Mouse (Mus musculus) splenic B cell, adult 2 months (primary cell): ENCODE results near the gene Aagab.

Experiments
- DNase-seq: peaks from one replicate; pipeline ENCODE4 v3.0.0-alpha.2; 2011; ENCODE audit warnings: low read depth, low spot score
- H3K27me3 ChIP-seq: 2 replicates; pipeline ENCODE4 v1.6.1; 2012; ENCODE audit warnings: mild to moderate bottlenecking, low read length, moderate library complexity, mixed read lengths; ENCODE audit not compliant: control insufficient read depth, poor library complexity, insufficient read depth, severe bottlenecking
- H3K36me3 ChIP-seq: 2 replicates; pipeline ENCODE4 v1.6.1; 2012; ENCODE audit warnings: mild to moderate bottlenecking, low read length, moderate library complexity, mixed read lengths; ENCODE audit not compliant: control insufficient read depth, poor library complexity, insufficient read depth, severe bottlenecking

Gene Aagab

DNA sequence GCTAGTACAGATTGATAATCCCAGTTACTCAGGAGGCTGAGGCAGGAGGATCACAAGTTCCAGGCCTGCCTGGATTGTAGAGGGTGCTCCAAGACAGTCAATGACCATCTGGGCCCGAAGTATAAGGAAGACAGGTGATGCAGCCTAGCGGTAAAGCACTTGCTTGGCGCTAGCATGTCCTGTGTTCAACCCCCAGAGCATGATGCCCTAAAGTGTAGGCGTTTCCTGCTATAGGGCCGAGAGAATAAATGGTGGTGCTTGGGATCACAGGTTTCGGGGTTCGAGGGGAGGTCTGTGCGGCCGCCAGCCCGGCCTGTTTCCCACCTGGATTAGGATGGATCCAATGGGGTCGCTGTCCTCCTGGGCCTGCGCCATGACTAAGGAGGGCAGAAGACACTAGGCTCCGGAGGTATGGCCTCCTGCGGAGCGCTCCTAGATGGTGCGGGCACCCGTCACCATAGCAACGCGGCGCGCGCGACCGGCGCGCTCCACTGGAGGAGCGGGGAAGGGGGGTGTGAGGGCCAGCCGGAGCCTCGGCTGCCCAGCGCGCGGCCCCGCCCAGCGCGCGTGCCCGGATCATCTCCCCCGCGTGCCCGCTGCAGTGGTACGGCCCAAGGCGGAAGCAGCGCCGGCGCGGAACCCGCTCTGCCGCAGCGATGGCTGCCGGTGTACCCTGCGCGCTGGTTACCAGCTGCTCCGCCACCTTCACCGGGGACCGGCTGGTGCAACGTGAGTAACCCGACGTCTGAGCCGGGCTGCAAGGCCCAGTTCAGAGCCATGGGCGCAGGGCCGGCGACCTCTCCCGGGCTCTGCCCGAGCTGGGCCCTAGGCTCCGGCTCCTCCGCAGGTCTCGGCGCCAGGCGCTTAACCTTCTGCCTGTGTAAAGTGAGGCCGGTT is at the start of gene Aagab, which contains the start of gene Iqch:
TSS of gene Aagab (plus strand) at position 618 of the 897 bp plus-strand sequence.
TSS of gene Iqch (minus strand) at position 451 of the 897 bp plus-strand sequence.
- peak; percentile 99 for DNase-seq
- Histone ChIP-seq H3K27me3 (no peaks in the 10 kb centered on the region), H3K36me3 (no peaks in the 10 kb centered on the region)

DNA sequence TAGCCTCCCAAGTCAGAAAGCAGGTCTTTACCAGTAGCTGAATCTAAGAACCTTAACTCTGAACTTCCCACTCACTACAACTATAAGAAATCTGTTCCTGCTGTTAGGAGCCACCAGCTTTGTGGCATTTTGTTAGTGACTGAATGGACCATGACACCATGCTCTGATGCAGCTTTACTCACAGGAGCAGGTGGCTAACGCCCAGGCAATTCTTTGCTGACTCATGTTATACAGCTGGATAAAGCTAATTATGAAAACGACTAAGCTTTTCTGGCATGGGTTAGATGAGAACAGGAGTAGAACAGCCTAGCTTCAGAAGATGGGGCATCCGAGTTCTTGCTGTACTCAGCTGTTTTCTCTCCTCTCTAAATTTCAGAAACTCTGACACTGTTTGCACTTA is 48.8 kb upstream of the Aagab start:
- no peak for DNase-seq
- no peaks in the 10 kb centered on the region for H3K27me3 ChIP-seq
- H3K36me3 ChIP-seq: no peaks in the 10 kb centered on the region

DNA sequence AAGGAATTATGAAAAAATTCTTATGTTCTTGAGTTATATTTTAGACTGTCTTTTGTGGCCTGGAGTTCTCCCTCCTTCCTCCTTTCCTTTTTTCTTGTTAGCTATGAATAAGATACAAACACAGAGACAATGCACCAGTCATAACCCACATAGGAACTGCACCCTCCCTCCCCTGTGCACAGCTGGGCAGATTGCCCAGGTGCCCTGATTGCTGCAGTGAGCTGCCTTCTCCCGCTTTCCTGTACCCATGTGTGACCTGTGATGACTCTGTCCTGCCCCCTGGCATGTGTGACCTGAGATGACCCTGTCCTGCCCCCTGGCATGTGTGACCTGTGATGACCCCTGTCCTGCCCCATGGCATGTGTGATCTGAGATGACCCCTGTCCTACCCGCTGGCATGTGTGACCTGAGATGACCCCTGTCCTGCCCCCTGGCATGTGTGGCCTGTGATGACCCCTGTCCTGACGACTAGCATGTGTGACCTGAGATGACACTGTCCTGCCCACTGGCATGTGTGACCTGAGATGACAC is 46.9 kb upstream of the Aagab start:
- Histone ChIP-seq H3K36me3 (no peaks in the 10 kb centered on the region), H3K27me3 (no peaks in the 10 kb centered on the region)
- no peak for DNase-seq

- no peaks in the 10 kb centered on the region for H3K36me3 ChIP-seq
- no peak for DNase-seq
- no peaks in the 10 kb centered on the region for H3K27me3 ChIP-seq
These were observed 46.1 kb upstream of the Aagab start for GRCm38 (mm10) chr9:63556316-63556715.

DNA sequence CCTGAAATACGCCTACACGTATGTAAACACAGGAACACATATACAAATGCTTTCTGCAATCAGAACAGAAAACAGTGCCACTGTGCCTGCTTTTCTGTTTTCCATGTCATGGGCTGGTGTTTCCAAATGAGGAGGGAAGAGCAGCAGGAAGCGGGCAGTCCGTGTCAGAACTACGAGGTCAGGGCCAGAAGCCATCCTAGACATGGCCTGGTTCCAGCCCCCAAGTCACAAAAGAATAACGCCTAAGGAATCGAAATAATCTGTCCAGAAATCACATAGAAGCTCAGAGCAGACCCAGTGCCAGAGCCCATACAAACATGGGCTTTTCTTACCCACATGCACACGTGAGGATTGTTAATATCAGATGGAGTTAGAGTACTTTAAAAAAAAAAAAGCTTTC is 45.5 kb upstream of the Aagab start:
- no peaks in the 10 kb centered on the region for H3K27me3 ChIP-seq
- DNase-seq: no peak
- H3K36me3 ChIP-seq: no peaks in the 10 kb centered on the region

- Histone ChIP-seq H3K36me3 (no peaks in the 10 kb centered on the region), H3K27me3 (no peaks in the 10 kb centered on the region)
- DNase-seq: no peak
These were observed 40.5 kb upstream of the Aagab start for GRCm38 (mm10) chr9:63561931-63562330.

- no peak for DNase-seq
- Histone ChIP-seq H3K36me3 (no peaks in the 10 kb centered on the region), H3K27me3 (no peaks in the 10 kb centered on the region)
These were observed 39.0 kb upstream of the Aagab start for GRCm38 (mm10) chr9:63563436-63563835.

DNA sequence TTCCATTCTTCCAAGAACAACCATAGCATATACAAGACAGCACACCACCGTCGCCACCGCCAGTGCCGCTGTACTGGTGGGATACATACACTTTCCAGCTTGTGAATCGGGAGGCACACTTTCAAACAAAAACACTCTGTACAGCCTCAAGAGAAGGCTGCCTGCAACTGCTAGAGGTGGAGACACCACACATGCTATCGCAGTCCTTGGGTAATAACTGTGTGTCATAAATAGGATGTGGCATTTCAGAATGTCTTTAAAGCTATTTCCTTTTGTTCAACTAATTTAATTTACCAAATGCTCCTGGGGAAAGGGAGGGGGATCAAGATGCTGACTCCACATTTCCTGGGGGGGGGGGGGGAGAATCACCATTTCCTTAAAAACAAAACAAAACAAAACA is 34.1 kb upstream of the Aagab start:
- Histone ChIP-seq H3K36me3 (no peaks in the 10 kb centered on the region), H3K27me3 (no peaks in the 10 kb centered on the region)
- no peak for DNase-seq

DNA sequence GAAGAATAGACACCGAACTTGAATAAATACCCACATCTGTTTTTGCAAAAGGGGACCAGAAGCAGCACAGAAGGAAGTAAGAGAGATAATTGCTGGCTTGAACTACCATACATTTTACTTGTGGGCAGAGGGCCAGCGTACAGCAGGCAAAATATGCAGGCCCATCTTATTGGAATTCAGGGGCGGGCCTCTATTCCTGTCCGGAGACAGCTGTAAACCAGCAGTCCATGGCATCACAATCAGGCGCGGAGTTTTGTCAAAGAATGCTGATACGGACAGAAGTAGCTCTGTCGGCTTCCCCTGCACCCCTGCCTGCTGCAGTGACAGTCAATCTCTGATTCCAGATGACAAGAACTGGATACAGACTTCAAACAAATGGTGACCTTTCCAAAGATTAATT is 33.7 kb upstream of the Aagab start:
- H3K27me3 ChIP-seq: no peaks in the 10 kb centered on the region
- DNase-seq: no peak
- no peaks in the 10 kb centered on the region for H3K36me3 ChIP-seq

GRCm38 (mm10) chr9:63571895-63572294 is 30.6 kb upstream of the Aagab start:
- H3K36me3 ChIP-seq: no peaks in the 10 kb centered on the region
- DNase-seq: no peak
- no peaks in the 10 kb centered on the region for H3K27me3 ChIP-seq

GRCm38 (mm10) chr9:63572874-63573273 is 29.6 kb upstream of the Aagab start:
- no peaks in the 10 kb centered on the region for H3K36me3 ChIP-seq
- H3K27me3 ChIP-seq: no peaks in the 10 kb centered on the region
- peak; percentile 23 for DNase-seq

- H3K36me3 ChIP-seq: no peaks in the 10 kb centered on the region
- no peak for DNase-seq
- no peaks in the 10 kb centered on the region for H3K27me3 ChIP-seq
These were observed 25.0 kb upstream of the Aagab start for GRCm38 (mm10) chr9:63577469-63577868.

GRCm38 (mm10) chr9:63579644-63580043 is 22.8 kb upstream of the Aagab start:
- peak; percentile 33 for DNase-seq
- no peaks in the 10 kb centered on the region for H3K36me3 ChIP-seq
- H3K27me3 ChIP-seq: no peaks in the 10 kb centered on the region

DNA sequence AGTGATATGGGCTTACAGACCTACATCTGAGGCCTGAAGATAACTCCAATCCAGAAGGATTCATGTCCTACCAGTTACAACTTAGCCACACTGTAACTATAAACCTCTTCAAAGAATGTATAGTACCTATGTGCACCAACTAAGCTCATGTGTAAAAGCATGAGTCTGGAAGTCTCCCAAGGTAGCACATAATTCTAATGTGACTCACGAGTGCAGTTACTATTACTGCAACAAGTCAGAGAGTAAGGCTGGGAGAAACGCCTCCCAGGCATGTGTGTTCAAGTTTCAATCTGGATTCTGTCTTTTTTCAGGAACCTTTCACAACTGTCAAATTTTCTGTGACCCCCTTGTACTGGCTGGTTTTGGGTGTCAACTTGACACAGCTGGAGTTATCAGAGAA is 22.4 kb upstream of the Aagab start:
- Histone ChIP-seq H3K36me3 (no peaks in the 10 kb centered on the region), H3K27me3 (no peaks in the 10 kb centered on the region)
- no peak for DNase-seq

GRCm38 (mm10) chr9:63581778-63582177 is 20.7 kb upstream of the Aagab start:
- DNase-seq: no peak
- Histone ChIP-seq H3K36me3 (no peaks in the 10 kb centered on the region), H3K27me3 (no peaks in the 10 kb centered on the region)
